Mouse (Mus musculus) hindlimb bud, embryonic 11.5 days (tissue): ENCODE data around the gene Fbxl3.

Experiments
- DNase-seq: peaks from one replicate; pipeline ENCODE4 v3.0.0-alpha.2; 2012; ENCODE audit warnings: low read depth, low spot score; ENCODE audit errors: extremely low spot score

The Fbxl3 gene

GRCm38 (mm10) chr14:103048292-103049086 is 50.9 kb downstream of the Fbxl3 start:
- DNase-seq = no peak

- DNase-seq = no peak
Measured at GRCm38 (mm10) chr14:103046677-103047076, 52.7 kb downstream of the Fbxl3 start, which contains the start of gene Acod1. Gene Acod1 (plus strand): TSS chr14:103046977.

- no peak for DNase-seq
Measured at GRCm38 (mm10) chr14:103037016-103037415, 62.4 kb downstream of the Fbxl3 start.

GRCm38 (mm10) chr14:103034076-103034475 is 65.3 kb downstream of the Fbxl3 start:
- no peak for DNase-seq

- DNase-seq = no peak
Measured at GRCm38 (mm10) chr14:103033271-103033823, 66.0 kb downstream of the Fbxl3 start.
